Mouse (Mus musculus): ENCODE measurements around the gene Ctla4. TPM values are rescaled to one million over a fixed set of nuclear protein-coding genes. Genes with fewer than 3 reads are reported as not detected.

The Ctla4 gene
- polyA plus RNA-seq, 1 experiment from 2014 or later = not detected

DNA sequence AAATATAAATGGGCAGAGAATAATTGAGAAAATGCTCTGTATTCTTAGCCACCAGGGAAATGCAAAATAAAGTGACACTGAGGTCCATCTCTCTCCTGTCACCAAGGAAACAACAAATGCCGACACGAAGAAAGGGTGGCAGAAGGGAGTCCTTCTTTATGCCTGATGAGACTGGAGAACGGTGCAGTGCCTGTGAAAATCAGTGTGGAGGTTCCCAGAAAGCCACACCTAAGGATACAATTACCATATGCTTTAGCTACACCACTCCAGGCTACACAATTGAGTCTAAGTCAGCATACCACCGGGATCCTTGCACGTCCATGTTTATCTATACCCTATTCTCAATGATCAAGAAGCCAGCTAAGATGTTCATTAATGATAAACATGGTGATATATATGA, 25.4 kb upstream of the Ctla4 start:
- 75% methylated on average over 5 of the region's 5 CpGs for WGBS
- no peaks in the 10 kb centered on the region for H3K27me3 ChIP-seq (ENCODE audit: control insufficient read depth, insufficient read depth, low read length)
- ATAC-seq (replicated peaks; ENCODE audit: low FRiP score) = no peak
- no peak overlapping the region for H3K27ac ChIP-seq (ENCODE audit: low read depth, low read length)
- H3K4me1 ChIP-seq (replicated peaks; ENCODE audit: control insufficient read depth, insufficient read depth, low read length) = 0 out of 2 replicates have a peak, but pooled peaks cover 5% of the 10 kb centered on the region
- no peak for DNase-seq (ENCODE audit: low spot score)
- no peaks in the 10 kb centered on the region for H3K9me3 ChIP-seq (ENCODE audit: control insufficient read depth, low read length)
- H3K36me3 ChIP-seq (ENCODE audit: control insufficient read depth, insufficient read depth, low read length) = no peaks in the 10 kb centered on the region
- H3K4me3 ChIP-seq (ENCODE audit: low read depth, low read length) = no peak overlapping the region
- H3K4me2 ChIP-seq (ENCODE audit: low read depth, low read length, severe bottlenecking) = peak overlapping the region; percentile 16; the same call in 1 of the 2 replicates
- no peak overlapping the region for H3K9ac ChIP-seq (ENCODE audit: low read length)

DNA sequence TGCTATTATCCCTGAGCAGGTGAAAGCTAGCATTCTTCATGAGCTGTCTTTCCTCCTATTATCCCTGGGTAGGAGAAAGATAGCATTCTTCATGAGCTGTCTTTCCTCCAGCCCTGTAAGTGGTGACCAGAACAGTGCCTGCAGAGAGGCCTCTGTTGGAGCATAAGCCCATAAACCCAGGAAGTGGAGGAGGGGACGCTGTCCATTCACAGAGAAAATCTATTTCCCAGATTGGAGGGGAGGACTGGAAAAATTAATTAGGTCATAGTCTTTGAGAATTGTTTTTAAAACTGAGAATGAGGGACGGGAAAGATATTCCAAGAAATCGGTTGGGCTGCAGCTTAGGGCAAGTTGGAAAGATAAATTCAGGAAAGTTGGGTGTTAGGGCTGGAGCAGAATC, 24.3 kb upstream of the Ctla4 start:
- H3K9me3 ChIP-seq (ENCODE audit: control insufficient read depth, low read length) = no peaks in the 10 kb centered on the region
- no peak for DNase-seq (ENCODE audit: low spot score)
- no peaks in the 10 kb centered on the region for H3K36me3 ChIP-seq (ENCODE audit: control insufficient read depth, insufficient read depth, low read length)
- 0 out of 2 replicates have a peak, but pooled peaks cover 5% of the 10 kb centered on the region for H3K4me1 ChIP-seq (replicated peaks; ENCODE audit: control insufficient read depth, insufficient read depth, low read length)
- no peak for ATAC-seq (replicated peaks; ENCODE audit: low FRiP score)
- 81% methylated on average over 3 of the region's 3 CpGs for WGBS
- H3K4me2 ChIP-seq (ENCODE audit: low read depth, low read length, severe bottlenecking) = no peak overlapping the region
- H3K4me3 ChIP-seq (ENCODE audit: low read depth, low read length) = no peak overlapping the region
- H3K27ac ChIP-seq (ENCODE audit: low read depth, low read length) = no peak overlapping the region
- no peak overlapping the region for H3K9ac ChIP-seq (ENCODE audit: low read length)
- H3K27me3 ChIP-seq (ENCODE audit: control insufficient read depth, insufficient read depth, low read length) = no peaks in the 10 kb centered on the region

GRCm38 (mm10) chr1:60862951-60863461, 23.8 kb upstream of the Ctla4 start:
- Histone ChIP-seq H3K4me2 (ENCODE audit: low read depth, low read length, severe bottlenecking) (no peak overlapping the region), H3K4me1 (replicated peaks; ENCODE audit: control insufficient read depth, insufficient read depth, low read length) (0 out of 2 replicates have a peak, but pooled peaks cover 5% of the 10 kb centered on the region), H3K9ac (ENCODE audit: low read length) (no peak overlapping the region), H3K27me3 (ENCODE audit: control insufficient read depth, insufficient read depth, low read length) (no peaks in the 10 kb centered on the region), H3K36me3 (ENCODE audit: control insufficient read depth, insufficient read depth, low read length) (no peaks in the 10 kb centered on the region), H3K9me3 (ENCODE audit: control insufficient read depth, low read length) (no peaks in the 10 kb centered on the region), H3K4me3 (ENCODE audit: low read depth, low read length) (no peak overlapping the region), H3K27ac (ENCODE audit: low read depth, low read length) (no peak overlapping the region)
- DNase-seq (ENCODE audit: low spot score) (peak; percentile 50), ATAC-seq (replicated peaks; ENCODE audit: low FRiP score) (no peak)
- 57% methylated on average over 13 of the region's 13 CpGs for WGBS

- H3K4me1 ChIP-seq (replicated peaks; ENCODE audit: control insufficient read depth, insufficient read depth, low read length) = 0 out of 2 replicates have a peak, but pooled peaks cover 5% of the 10 kb centered on the region
- no peak overlapping the region for H3K4me3 ChIP-seq (ENCODE audit: low read depth, low read length)
- H3K9me3 ChIP-seq (ENCODE audit: control insufficient read depth, low read length) = no peaks in the 10 kb centered on the region
- ATAC-seq (replicated peaks; ENCODE audit: low FRiP score) (no peak), DNase-seq (ENCODE audit: low spot score) (no peak)
- no peaks in the 10 kb centered on the region for H3K36me3 ChIP-seq (ENCODE audit: control insufficient read depth, insufficient read depth, low read length)
- no peak overlapping the region for H3K27ac ChIP-seq (ENCODE audit: low read depth, low read length)
- H3K27me3 ChIP-seq (ENCODE audit: control insufficient read depth, insufficient read depth, low read length) = no peaks in the 10 kb centered on the region
- 73% methylated on average over 3 of the region's 3 CpGs for WGBS
- H3K9ac ChIP-seq (ENCODE audit: low read length) = no peak overlapping the region
- no peak overlapping the region for H3K4me2 ChIP-seq (ENCODE audit: low read depth, low read length, severe bottlenecking)
Measured at GRCm38 (mm10) chr1:60863701-60864100, 23.1 kb upstream of the Ctla4 start.

GRCm38 (mm10) chr1:60865167-60865566, 21.6 kb upstream of the Ctla4 start:
- Histone ChIP-seq H3K9ac (ENCODE audit: low read length) (no peak overlapping the region), H3K36me3 (ENCODE audit: control insufficient read depth, insufficient read depth, low read length) (no peaks in the 10 kb centered on the region), H3K4me2 (ENCODE audit: low read depth, low read length, severe bottlenecking) (no peak overlapping the region), H3K27me3 (ENCODE audit: control insufficient read depth, insufficient read depth, low read length) (no peaks in the 10 kb centered on the region), H3K4me3 (ENCODE audit: low read depth, low read length) (no peak overlapping the region), H3K27ac (ENCODE audit: low read depth, low read length) (no peak overlapping the region), H3K9me3 (ENCODE audit: control insufficient read depth, low read length) (no peaks in the 10 kb centered on the region), H3K4me1 (replicated peaks; ENCODE audit: control insufficient read depth, insufficient read depth, low read length) (0 out of 2 replicates have a peak, but pooled peaks cover 5% of the 10 kb centered on the region)
- ATAC-seq (replicated peaks; ENCODE audit: low FRiP score) (no peak), DNase-seq (ENCODE audit: low spot score) (no peak)
- 95% methylated on average over 2 of the region's 2 CpGs for WGBS

GRCm38 (mm10) chr1:60866043-60866442, 20.8 kb upstream of the Ctla4 start:
- Histone ChIP-seq H3K4me2 (ENCODE audit: low read depth, low read length, severe bottlenecking) (no peak overlapping the region), H3K9me3 (ENCODE audit: control insufficient read depth, low read length) (no peaks in the 10 kb centered on the region), H3K4me3 (ENCODE audit: low read depth, low read length) (no peak overlapping the region), H3K36me3 (ENCODE audit: control insufficient read depth, insufficient read depth, low read length) (no peaks in the 10 kb centered on the region), H3K27me3 (ENCODE audit: control insufficient read depth, insufficient read depth, low read length) (no peaks in the 10 kb centered on the region), H3K9ac (ENCODE audit: low read length) (no peak overlapping the region), H3K4me1 (replicated peaks; ENCODE audit: control insufficient read depth, insufficient read depth, low read length) (0 out of 2 replicates have a peak, but pooled peaks cover 2% of the 10 kb centered on the region), H3K27ac (ENCODE audit: low read depth, low read length) (no peak overlapping the region)
- no peak for ATAC-seq (replicated peaks; ENCODE audit: low FRiP score)
- DNase-seq (ENCODE audit: low spot score) = no peak
- WGBS = 70% methylated on average over 5 of the region's 5 CpGs

DNA sequence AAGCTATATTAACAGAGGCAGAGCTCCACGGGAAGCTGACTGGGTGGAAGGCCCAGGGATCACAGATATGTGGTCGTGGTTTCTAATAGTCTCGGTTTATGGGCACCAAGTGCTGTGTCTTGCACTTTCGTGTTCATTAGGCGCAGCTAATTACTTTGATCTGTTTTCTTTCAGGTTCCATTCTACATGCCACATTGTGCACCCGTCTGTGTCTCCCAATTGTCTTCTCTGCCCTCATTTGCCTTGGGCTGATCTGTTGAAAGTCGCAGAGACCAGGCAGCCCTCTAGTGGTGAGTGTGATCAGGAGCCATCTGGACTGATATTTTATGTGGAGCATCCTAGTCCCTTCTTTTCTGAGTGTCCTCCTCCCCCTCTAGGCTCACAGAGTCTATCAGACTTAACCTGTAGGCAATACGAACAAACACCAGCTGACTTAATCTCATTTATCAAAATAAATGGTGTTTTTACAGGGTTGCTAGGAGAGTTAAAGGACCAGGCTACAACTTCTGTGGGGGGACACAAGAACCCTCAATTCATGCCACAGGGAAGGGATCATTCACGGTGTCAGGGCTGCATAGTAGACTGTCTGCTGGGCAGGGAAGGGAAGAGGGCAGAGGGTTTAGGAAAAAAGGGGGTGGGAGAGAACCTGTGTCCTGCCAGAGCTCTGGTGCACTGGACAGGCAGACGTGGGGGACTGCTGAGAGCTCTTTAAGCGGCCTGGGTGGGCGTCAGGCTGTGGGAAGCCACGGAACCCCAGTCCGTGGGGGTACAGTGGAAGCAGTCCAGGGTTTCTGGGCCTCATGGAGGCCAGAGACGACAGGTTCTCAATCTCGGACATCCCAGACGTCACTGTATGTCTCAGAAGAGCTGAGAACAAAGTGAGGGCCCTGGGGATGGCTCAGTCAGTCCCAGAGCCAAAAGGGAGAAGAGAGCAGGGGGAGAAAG, 18.2 kb upstream of the Ctla4 start:
- H3K27ac ChIP-seq (ENCODE audit: low read depth, low read length) = no peak overlapping the region
- H3K4me2 ChIP-seq (ENCODE audit: low read depth, low read length, severe bottlenecking) = no peak overlapping the region
- H3K9ac ChIP-seq (ENCODE audit: low read length) = no peak overlapping the region
- H3K9me3 ChIP-seq (ENCODE audit: control insufficient read depth, low read length) = no peaks in the 10 kb centered on the region
- H3K27me3 ChIP-seq (ENCODE audit: control insufficient read depth, insufficient read depth, low read length) = no peaks in the 10 kb centered on the region
- DNase-seq (ENCODE audit: low spot score) (peak; percentile 66), ATAC-seq (replicated peaks; ENCODE audit: low FRiP score) (no peak; the same call in 1 of the 2 replicates)
- no peak overlapping the region for H3K4me3 ChIP-seq (ENCODE audit: low read depth, low read length)
- no peaks in the 10 kb centered on the region for H3K36me3 ChIP-seq (ENCODE audit: control insufficient read depth, insufficient read depth, low read length)
- 63% methylated on average over 17 of the region's 17 CpGs for WGBS
- no peaks in the 10 kb centered on the region for H3K4me1 ChIP-seq (replicated peaks; ENCODE audit: control insufficient read depth, insufficient read depth, low read length)

- DNase-seq (ENCODE audit: low spot score) (no peak), ATAC-seq (replicated peaks; ENCODE audit: low FRiP score) (no peak)
- H3K4me1 ChIP-seq (replicated peaks; ENCODE audit: control insufficient read depth, insufficient read depth, low read length) = no peaks in the 10 kb centered on the region
Measured at GRCm38 (mm10) chr1:60875267-60875666, 11.5 kb upstream of the Ctla4 start.

More at GRCm38 (mm10) chr1:60875267-60875666, 11.5 kb upstream of the Ctla4 start:
- Histone ChIP-seq H3K4me3 (ENCODE audit: low read depth, low read length) (no peak overlapping the region), H3K27ac (ENCODE audit: low read depth, low read length) (no peak overlapping the region), H3K4me2 (ENCODE audit: low read depth, low read length, severe bottlenecking) (no peak overlapping the region), H3K9me3 (ENCODE audit: control insufficient read depth, low read length) (no peaks in the 10 kb centered on the region), H3K36me3 (ENCODE audit: control insufficient read depth, insufficient read depth, low read length) (no peaks in the 10 kb centered on the region), H3K9ac (ENCODE audit: low read length) (no peak overlapping the region), H3K27me3 (ENCODE audit: control insufficient read depth, insufficient read depth, low read length) (no peaks in the 10 kb centered on the region)
- WGBS = 81% methylated on average over 3 of the region's 3 CpGs

Measured in forebrain, embryonic 11.5 days (tissue).